In the genomic region with DNA sequence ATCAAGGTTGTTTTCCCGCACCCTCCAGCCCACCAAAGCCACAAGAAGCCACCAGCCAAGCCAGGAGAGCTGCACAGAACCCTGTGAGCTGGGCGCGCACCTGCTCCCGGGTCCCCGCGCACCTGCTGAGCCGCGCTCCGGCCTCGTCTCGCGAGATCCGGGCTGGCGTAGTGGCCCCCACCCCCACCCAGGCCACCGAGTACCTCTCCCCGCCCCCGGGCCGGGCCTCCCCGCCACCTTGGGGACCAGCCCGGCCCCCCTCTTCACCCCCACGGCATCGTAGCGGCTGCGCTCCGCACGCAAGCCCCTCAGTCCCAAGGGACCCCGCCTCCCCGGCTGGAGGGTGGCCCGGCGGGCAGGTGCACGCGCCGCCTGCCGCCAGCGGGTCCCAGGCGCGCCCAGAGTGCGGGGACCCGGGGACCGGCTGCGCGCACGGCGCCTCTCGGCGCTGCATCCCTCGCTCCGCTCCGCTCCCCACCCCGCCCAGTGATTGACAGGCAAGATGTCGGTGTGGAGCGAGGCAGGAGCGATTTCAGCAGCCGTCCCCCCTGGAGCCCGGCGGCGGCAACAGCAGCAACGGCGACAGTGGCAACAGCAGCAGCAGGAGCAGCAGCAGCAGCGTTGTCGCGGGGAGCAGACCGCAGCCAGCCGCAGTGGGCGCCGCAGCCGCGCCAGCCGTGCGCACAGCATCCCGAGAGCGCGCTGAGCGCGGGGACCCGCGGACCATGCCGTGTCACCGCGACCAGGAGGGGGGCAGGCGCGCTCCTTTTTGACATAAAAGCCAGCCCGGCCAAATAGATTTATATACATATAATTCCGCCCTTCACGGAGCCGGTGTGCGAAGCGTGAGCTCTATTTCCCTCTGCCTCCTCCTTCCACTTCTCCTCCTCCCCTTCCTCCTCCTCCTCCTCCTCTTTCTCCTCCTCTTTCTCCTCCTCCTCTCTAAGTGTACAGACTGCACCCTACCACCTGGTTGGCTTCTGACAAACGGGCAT, we compare ENCODE assay signal across 8 mouse cellular contexts. TPM values are rescaled to one million over a fixed set of nuclear protein-coding genes. Genes with fewer than 3 reads are reported as not detected.
DNase-seq lines count a peak whose midpoint lies in the region; ATAC-seq and TF ChIP-seq lines count a peak whose summit lies in the region.

A gene (plus strand): TSS at position 494 of the 995 bp plus-strand sequence.

- TF ChIP-seq POLR2A in bone marrow macrophage, adult 2 months (IDR thresholded peaks at IDR 0.05; ENCODE audit: borderline replicate concordance, low read depth, low read length): no peak
- no peak for TF ChIP-seq POLR2A in embryonic fibroblast, embryonic 13.5 days (IDR thresholded peaks at IDR 0.05; ENCODE audit: low read depth, low read length)

- no peak within 1 kb of the TSS for H3K27ac ChIP-seq in bone marrow macrophage, adult 2 months (ENCODE audit: insufficient read depth, low read depth, low read length)
- H3K27ac ChIP-seq in embryonic fibroblast, embryonic 13.5 days (ENCODE audit: insufficient read depth, low read length): no peak within 1 kb of the TSS
- H3K27ac ChIP-seq in hindbrain, embryonic 16.5 days (ENCODE audit: low read depth, low read length): peak within 1 kb of the TSS; percentile 99

- peak within 1 kb of the TSS; percentile 13; the same call in 1 of the 2 replicates for H3K4me3 ChIP-seq in G1E (ENCODE audit: low read depth, low read length)
- peak within 1 kb of the TSS; percentile 76 for H3K4me3 ChIP-seq in bone marrow macrophage, adult 2 months (ENCODE audit: insufficient read depth, low read length)
- peak within 1 kb of the TSS; percentile 25 for H3K4me3 ChIP-seq in embryonic fibroblast, embryonic 13.5 days (ENCODE audit: insufficient read depth, low read length)
- H3K4me3 ChIP-seq in hindbrain, embryonic 16.5 days (ENCODE audit: low read length): peak within 1 kb of the TSS; percentile 68

- no peaks in the 10 kb centered on the region for H3K4me1 ChIP-seq in G1E (ENCODE audit: insufficient read depth, low read depth, low read length)
- peaks cover 14% of the 10 kb centered on the region for H3K4me1 ChIP-seq in bone marrow macrophage, adult 2 months (ENCODE audit: control insufficient read depth, insufficient read depth, low read length)
- no peaks in the 10 kb centered on the region for H3K4me1 ChIP-seq in embryonic fibroblast, embryonic 13.5 days (ENCODE audit: control insufficient read depth, insufficient read depth, low read length)
- H3K4me1 ChIP-seq in hindbrain, embryonic 16.5 days (ENCODE audit: control insufficient read depth, insufficient read depth, low read depth, low read length): peaks cover 11% of the 10 kb centered on the region

- DNase-seq in G1E (ENCODE audit: low spot score) (no peak), adipocyte (ENCODE audit: low spot score) (no peak)
- DNase-seq in left cerebral cortex, adult 18-20 months (ENCODE audit: low spot score in 2 of 2): peak; percentile 63 to 83
- peak; percentile 20 for DNase-seq in lung, postnatal 14 days
- DNase-seq in right cerebral cortex, postnatal 14 days: peak; percentile 73

- peak within 1 kb of the TSS; percentile 93 for H3K9ac ChIP-seq in hindbrain, embryonic 16.5 days (ENCODE audit: low read depth, low read length)

- TF ChIP-seq CTCF in G1E (IDR thresholded peaks at IDR 0.05; ENCODE audit: low read depth, low read length): no peak
- TF ChIP-seq CTCF in bone marrow macrophage, adult 2 months (IDR thresholded peaks at IDR 0.05; ENCODE audit: low read depth, low read length): no peak
- no peak for TF ChIP-seq CTCF in embryonic fibroblast, embryonic 13.5 days (IDR thresholded peaks at IDR 0.05; ENCODE audit: borderline replicate concordance, insufficient read depth, low read length)

- H3K9me3 ChIP-seq in G1E (replicated peaks): peaks cover 9% of the 10 kb centered on the region
- no peaks in the 10 kb centered on the region for H3K9me3 ChIP-seq in hindbrain, embryonic 16.5 days (ENCODE audit: control insufficient read depth, low read length)

- H3K4me2 ChIP-seq in hindbrain, embryonic 16.5 days (ENCODE audit: low read length): peak within 1 kb of the TSS; percentile 74

- under 1% methylated on average over 73 of the region's 89 CpGs for WGBS in hindbrain, embryonic 16.5 days

- no peak for ATAC-seq in G1E (ENCODE audit: extremely low read depth, insufficient number of reproducible peaks, low FRiP score, poor library complexity, severe bottlenecking)
- peak; percentile 91 for ATAC-seq in hindbrain, embryonic 16.5 days

- H3K27me3 ChIP-seq in G1E (ENCODE audit: insufficient read depth, low read length): no peaks in the 10 kb centered on the region
- H3K27me3 ChIP-seq in hindbrain, embryonic 16.5 days (replicated peaks; ENCODE audit: control insufficient read depth, insufficient read depth, low read length): no peaks in the 10 kb centered on the region

- no peaks in the 10 kb centered on the region for H3K36me3 ChIP-seq in G1E (replicated peaks)
- no peaks in the 10 kb centered on the region for H3K36me3 ChIP-seq in hindbrain, embryonic 16.5 days (ENCODE audit: control insufficient read depth, insufficient read depth, low read length)

RNA-seq across cellular contexts. Expression of the gene that starts here (rescaled TPM):
- total RNA-seq in G1E (2014; fragmentation: Nextera tagmentation): not detected in 2 replicates
- total RNA-seq in G1E (2017): under 0.01 and 0.05 TPM in 2 replicates
- polyA plus RNA-seq in G1E (2012): not detected in 2 replicates
- 0.28 and 0.32 TPM in 2 replicates for polyA plus RNA-seq in bone marrow macrophage, adult 2 months (2012; ENCODE audit: insufficient read depth, insufficient read length, missing spikeins)
- polyA plus RNA-seq in embryonic fibroblast, embryonic 13.5 days (2011; ENCODE audit: insufficient read length, low read depth, missing spikeins): not detected in 2 replicates
- polyA plus RNA-seq in hindbrain, embryonic 16.5 days (2015; fragmentation: Nextera tagmentation; extraction: Ambion mirVana): 6.0 and 6.3 TPM in 2 replicates
- total RNA-seq in left cerebral cortex, adult 18-20 months (2021): 10 to 100 TPM; 33.2 to 35.2 TPM

Comparison
In these comparisons a context has a peak if more than half of its experiments do, and no peak if none do; other contexts are left out.
1. RNA of the gene that starts here (total RNA-seq): 33.2 to 35.2 TPM in left cerebral cortex, adult 18-20 months; under 0.01 to 0.05 TPM in G1E; every median in the first group is over 10 times any median in the second.
2. DNase-seq: peak in left cerebral cortex, adult 18-20 months (2 of 2), lung, postnatal 14 days (single experiment) and right cerebral cortex, postnatal 14 days (single experiment); none in G1E (single experiment) and adipocyte (single experiment).
3. H3K4me3 ChIP-seq: peak in every context shown above with its lines; median percentile 76 in bone marrow macrophage, adult 2 months; 68 in hindbrain, embryonic 16.5 days; 25 in embryonic fibroblast, embryonic 13.5 days; 13 in G1E.